Mouse (Mus musculus) left cerebral cortex, postnatal 10 days (tissue): ENCODE data around the gene Hip1. TPM values are rescaled to one million over a fixed set of nuclear protein-coding genes. Genes with fewer than 3 reads are reported as not detected.

Experiments used
- DNase-seq, 2 experiments: peaks; one replicate each; pipeline ENCODE4 v3.0.0; 2021 to 2022; ENCODE audit warnings: low spot score in 2 of 2, mixed read lengths in 1 of 2; ENCODE audit errors: extremely low spot score in 1 of 2
- intact Hi-C: fragments of 180-260 bp; cut with DNase I; formaldehyde crosslinking; loops from one replicate; pipeline ENCODE4 v1.15.1; 2025
- total RNA-seq, 2 experiments: library from RNA; stranded (reverse); gene quantifications; 2 replicates each; pipeline ENCODE4 v1.2.3; 2021

The Hip1 gene
- total RNA-seq, 2 experiments from 2014 or later: 80.5 to 85.2 TPM

GRCm38 (mm10) chr5:135537794-135538214 lies 7.1 kb downstream of the Hip1 start:
- intact Hi-C loops: no loop called here
- no peak for DNase-seq

GRCm38 (mm10) chr5:135537326-135537725 lies 7.6 kb downstream of the Hip1 start:
- DNase-seq: peak in 1 of 2 experiments; percentile 56
- intact Hi-C loops: no loop called here

- DNase-seq: no peak
- intact Hi-C loops: no loop called here
Observed at GRCm38 (mm10) chr5:135535867-135536266, 9.1 kb downstream of the Hip1 start.

GRCm38 (mm10) chr5:135533431-135533830 lies 11.5 kb downstream of the Hip1 start:
- peak in 1 of 2 experiments; percentile 84 for DNase-seq
- intact Hi-C loops: no loop called here

- DNase-seq: no peak
- intact Hi-C loops: no loop called here
Observed at GRCm38 (mm10) chr5:135531306-135531845, 13.5 kb downstream of the Hip1 start.

GRCm38 (mm10) chr5:135529964-135530363 lies 15.0 kb downstream of the Hip1 start:
- no peak for DNase-seq
- intact Hi-C loops: no loop called here

GRCm38 (mm10) chr5:135529310-135529709 lies 15.6 kb downstream of the Hip1 start:
- intact Hi-C loops: no loop called here
- no peak for DNase-seq

GRCm38 (mm10) chr5:135527986-135528385 lies 16.9 kb downstream of the Hip1 start:
- intact Hi-C loops: no loop called here
- DNase-seq: peak in 1 of 2 experiments; percentile 82

- peak in 1 of 2 experiments; percentile 17 for DNase-seq
- intact Hi-C loops: no loop called here
Observed at GRCm38 (mm10) chr5:135524660-135525560, 20.0 kb downstream of the Hip1 start.

GRCm38 (mm10) chr5:135524087-135524486 lies 20.8 kb downstream of the Hip1 start:
- intact Hi-C loops: no loop called here
- DNase-seq: no peak

- no peak for DNase-seq
- intact Hi-C loops: no loop called here
Observed at GRCm38 (mm10) chr5:135522111-135522722, 22.7 kb downstream of the Hip1 start.

GRCm38 (mm10) chr5:135517348-135517883 lies 27.5 kb downstream of the Hip1 start:
- intact Hi-C loops: no loop called here
- peak in 1 of 2 experiments; percentile 38 for DNase-seq

- intact Hi-C loops: no loop called here
- DNase-seq: no peak
Observed at GRCm38 (mm10) chr5:135513131-135513530, 31.8 kb downstream of the Hip1 start.

- intact Hi-C loops: no loop called here
- no peak for DNase-seq
Observed at GRCm38 (mm10) chr5:135511105-135511504, 33.8 kb downstream of the Hip1 start.

GRCm38 (mm10) chr5:135508284-135508683 lies 36.6 kb downstream of the Hip1 start:
- DNase-seq: peak in 1 of 2 experiments; percentile 31
- intact Hi-C loops: no loop called here

- intact Hi-C loops: no loop called here
- DNase-seq: peak in 1 of 2 experiments; percentile 35
Observed at GRCm38 (mm10) chr5:135507561-135508273, 37.2 kb downstream of the Hip1 start.

GRCm38 (mm10) chr5:135505442-135505841 lies 39.5 kb downstream of the Hip1 start:
- no peak for DNase-seq
- intact Hi-C loops: no loop called here

GRCm38 (mm10) chr5:135502931-135503330 lies 42.0 kb downstream of the Hip1 start:
- no peak for DNase-seq
- intact Hi-C loops: no loop called here

- DNase-seq: no peak
- intact Hi-C loops: no loop called here
Observed at GRCm38 (mm10) chr5:135502027-135502426, 42.9 kb downstream of the Hip1 start.
